Mouse (Mus musculus) cerebellum, adult 11 months (tissue): ENCODE results near the gene Hsd17b11.
"Not testable (repeated sequence)": the region's sequence is repeated elsewhere in the genome, so short reads cannot be mapped to it uniquely, and the experiment has no call there.

Source experiments
- DNase-seq: peaks from one replicate; pipeline ENCODE4 v3.0.0; 2022

Gene Hsd17b11

GRCm38 (mm10) chr5:103977907-103978570 is 43.7 kb downstream of the Hsd17b11 start:
- DNase-seq: no peak

GRCm38 (mm10) chr5:103977297-103977696 is 44.4 kb downstream of the Hsd17b11 start, which contains the start of gene Hsd17b13:
Gene Hsd17b13 (minus strand): TSS chr5:103977410.
- no peak for DNase-seq

GRCm38 (mm10) chr5:103975736-103976135 is 46.0 kb downstream of the Hsd17b11 start:
- DNase-seq: no peak

- no peak for DNase-seq
These were observed 48.9 kb downstream of the Hsd17b11 start for GRCm38 (mm10) chr5:103972801-103973200.

- no peak for DNase-seq
These were observed 49.3 kb downstream of the Hsd17b11 start for GRCm38 (mm10) chr5:103972379-103972778.

GRCm38 (mm10) chr5:103971051-103971450 is 50.7 kb downstream of the Hsd17b11 start:
- DNase-seq: no peak

GRCm38 (mm10) chr5:103962935-103963429 is 58.7 kb downstream of the Hsd17b11 start:
- no peak for DNase-seq

- DNase-seq: no peak
These were observed 67.1 kb downstream of the Hsd17b11 start for GRCm38 (mm10) chr5:103954638-103955037.

GRCm38 (mm10) chr5:103953135-103954083 is 68.3 kb downstream of the Hsd17b11 start:
- DNase-seq: no peak

- DNase-seq: not testable (repeated sequence)
These were observed 71.6 kb downstream of the Hsd17b11 start for GRCm38 (mm10) chr5:103950138-103950537.

- DNase-seq: no peak
These were observed 78.5 kb downstream of the Hsd17b11 start for GRCm38 (mm10) chr5:103943183-103943582.

GRCm38 (mm10) chr5:103939856-103940255 is 81.9 kb downstream of the Hsd17b11 start:
- DNase-seq: no peak
